Mouse (Mus musculus) heart, embryonic 16.5 days (tissue): Measurements from ENCODE around the gene Sipa1l1. TPM values are rescaled to one million over a fixed set of nuclear protein-coding genes. Genes with fewer than 3 reads are reported as not detected.

Experiments used
- ATAC-seq: fragments of 200-750 bp; cut with Nextera tagmentation; replicated peaks from 2 replicates; pipeline ENCODE4 v1.8.0; 2017; ENCODE audit warnings: moderate number of reproducible peaks; ENCODE audit not compliant: insufficient read depth, low FRiP score; ENCODE audit errors: extremely low read depth
- H3K27ac ChIP-seq: fragments of 300-500 bp; sonication (generic); 2 replicates; pipeline ENCODE4 v1.5.1; 2014; ENCODE audit warnings: mild to moderate bottlenecking, low read length, control low read depth, moderate library complexity
- H3K27me3 ChIP-seq: fragments of 300-500 bp; sonication (generic); 2 replicates; pipeline ENCODE4 v1.6.1; 2014; ENCODE audit warnings: low read length, mixed read lengths; ENCODE audit not compliant: control insufficient read depth, insufficient read depth
- H3K36me3 ChIP-seq: fragments of 300-500 bp; sonication (generic); 2 replicates; pipeline ENCODE4 v1.6.1; 2014; ENCODE audit not compliant: control insufficient read depth, insufficient read depth
- H3K4me1 ChIP-seq: fragments of 300-500 bp; sonication (generic); 2 replicates; pipeline ENCODE4 v1.6.1; 2014; ENCODE audit warnings: low read length, mixed read lengths; ENCODE audit not compliant: control insufficient read depth, insufficient read depth
- H3K4me2 ChIP-seq: fragments of 300-500 bp; sonication (generic); 2 replicates; pipeline ENCODE4 v1.6.1; 2014; ENCODE audit warnings: low read depth, mild to moderate bottlenecking, control low read depth, low read length
- H3K4me3 ChIP-seq: fragments of 300-500 bp; sonication (generic); 2 replicates; pipeline ENCODE4 v1.5.1; 2014; ENCODE audit warnings: mild to moderate bottlenecking, control low read depth, low read length
- H3K9ac ChIP-seq: fragments of 300-500 bp; sonication (generic); 2 replicates; pipeline ENCODE4 v1.6.1; 2014; ENCODE audit warnings: low read length, control low read depth
- H3K9me3 ChIP-seq: fragments of 300-500 bp; sonication (generic); replicated peaks from 2 replicates; pipeline ENCODE4 v1.6.1; 2016; ENCODE audit warnings: low read length; ENCODE audit not compliant: control insufficient read depth
- WGBS: fragments of 180-500 bp; shearing (Covaris S2); extraction: QIAGEN DNeasy Blood & Tissue Kit; methylation state at CpG from one replicate; pipeline ENCODE4 v1.1.7; 2014; 5-methylcytosine and 5-hydroxymethylcytosine counted together
- polyA plus RNA-seq: library from polyadenylated mRNA; unstranded; fragments of >200 nt; fragmentation: Nextera tagmentation; extraction: Ambion mirVana; gene quantifications from 2 replicates; pipeline ENCODE4 v1.2.1, GENCODE M21; 2015

Gene Sipa1l1
- polyA plus RNA-seq, 1 experiment from 2014 or later, result 19.8 TPM

DNA sequence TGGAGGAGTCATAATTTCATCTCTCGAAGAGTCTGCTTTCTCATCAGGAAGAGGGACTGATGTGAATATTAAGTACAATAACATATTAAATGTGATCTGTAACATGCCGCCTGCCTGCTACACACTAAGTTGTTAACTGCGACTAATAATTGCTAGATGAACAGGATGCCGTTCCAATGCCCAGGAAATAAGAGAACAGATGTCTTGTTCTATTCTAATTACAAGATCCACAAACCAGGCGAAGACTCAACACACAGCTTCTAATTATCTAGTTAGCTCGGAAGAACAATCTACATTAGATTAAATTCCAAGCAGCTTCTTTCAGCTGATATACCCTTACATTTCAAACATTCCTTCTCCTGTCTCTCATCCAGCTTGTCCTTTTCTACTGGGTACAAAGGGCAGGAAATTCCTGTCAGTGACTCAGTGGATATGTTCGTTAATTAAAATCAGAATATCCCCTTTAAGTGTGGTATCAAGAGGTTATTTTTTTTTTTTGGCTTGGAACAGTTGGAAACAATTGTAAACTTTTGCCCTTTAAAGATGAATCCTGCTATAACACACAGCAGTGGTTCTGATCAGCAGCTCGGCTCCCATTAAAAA, 20.7 kb upstream of the Sipa1l1 start:
- Histone ChIP-seq H3K4me3 (no peak overlapping the region), H3K4me2 (no peak overlapping the region), H3K27me3 (no peaks in the 10 kb centered on the region), H3K36me3 (no peaks in the 10 kb centered on the region), H3K4me1 (no peaks in the 10 kb centered on the region), H3K9me3 (no peaks in the 10 kb centered on the region), H3K9ac (no peak overlapping the region), H3K27ac (no peak overlapping the region)
- ATAC-seq, result no peak
- 60% methylated on average over 8 of the region's 8 CpGs for WGBS

DNA sequence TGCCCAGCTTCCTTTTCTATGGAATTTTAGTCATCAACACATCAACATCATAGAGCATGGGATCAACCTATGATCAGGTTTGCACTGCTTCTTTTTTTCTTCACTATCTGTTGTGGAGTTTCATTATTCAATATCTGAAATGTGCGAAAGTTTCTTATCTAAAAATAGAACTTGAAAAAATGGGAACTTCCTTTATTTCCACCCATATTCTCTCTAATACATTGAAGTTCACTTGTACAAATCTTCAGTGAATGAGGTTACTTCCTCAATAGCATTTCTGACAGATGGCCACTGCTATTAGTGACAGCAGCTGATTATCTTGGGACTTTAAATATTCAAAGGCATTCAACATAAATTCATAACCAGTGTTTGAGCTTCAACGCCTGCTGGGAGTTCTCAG, 18.1 kb upstream of the Sipa1l1 start:
- Histone ChIP-seq H3K4me3 (no peak overlapping the region), H3K27me3 (no peaks in the 10 kb centered on the region), H3K36me3 (no peaks in the 10 kb centered on the region), H3K27ac (no peak overlapping the region), H3K9me3 (no peaks in the 10 kb centered on the region), H3K4me1 (no peaks in the 10 kb centered on the region), H3K9ac (no peak overlapping the region), H3K4me2 (no peak overlapping the region)
- no peak for ATAC-seq
- WGBS, result 61% methylated on average over 2 of the region's 2 CpGs

DNA sequence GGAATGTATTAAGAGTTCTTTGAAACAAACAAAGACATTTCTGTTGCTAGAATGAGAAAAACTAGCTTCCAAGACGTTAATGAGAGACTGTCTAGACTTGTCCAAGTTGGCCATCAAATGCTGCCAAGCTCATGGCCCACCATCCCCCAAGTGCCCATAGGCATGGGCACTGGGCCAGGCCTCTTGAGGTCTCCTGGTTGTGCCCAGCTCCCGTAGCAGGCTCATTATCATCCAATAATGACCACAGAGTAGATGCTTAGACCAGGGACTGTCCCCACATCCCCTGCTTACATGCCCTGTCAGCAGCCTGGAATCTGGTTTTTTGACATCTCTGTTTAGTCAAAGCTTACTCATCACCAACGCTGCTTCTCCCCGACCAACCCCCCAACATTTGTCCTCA, 14.6 kb upstream of the Sipa1l1 start:
- Histone ChIP-seq H3K4me1 (no peaks in the 10 kb centered on the region), H3K9me3 (0 out of 2 replicates have a peak, but pooled peaks cover 3% of the 10 kb centered on the region), H3K36me3 (no peaks in the 10 kb centered on the region), H3K4me2 (no peak overlapping the region), H3K9ac (no peak overlapping the region), H3K27ac (no peak overlapping the region), H3K27me3 (no peaks in the 10 kb centered on the region), H3K4me3 (no peak overlapping the region)
- ATAC-seq, result no peak
- 80% methylated on average over 4 of the region's 4 CpGs for WGBS

DNA sequence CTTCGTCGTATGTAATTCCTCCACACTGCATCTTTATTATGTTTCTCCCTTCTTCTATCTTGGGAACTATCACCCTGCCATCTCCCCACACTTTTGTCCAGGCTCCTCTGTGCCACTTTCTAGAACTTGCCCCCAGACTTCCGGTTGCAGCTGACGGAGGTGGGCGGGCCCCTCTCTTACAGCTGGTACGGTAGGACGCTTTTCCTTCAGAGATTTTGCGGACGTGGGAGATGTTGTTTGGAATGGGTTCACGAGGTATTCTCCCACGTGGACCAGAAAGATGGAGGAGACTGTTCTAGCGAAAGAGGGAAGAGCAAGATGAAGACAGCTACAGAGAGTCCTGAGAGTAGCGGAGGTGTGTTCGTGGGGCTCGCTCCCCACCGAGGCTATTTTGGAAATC, 10.6 kb upstream of the Sipa1l1 start:
- H3K9ac ChIP-seq, result no peak overlapping the region
- no peak overlapping the region for H3K4me3 ChIP-seq
- no peaks in the 10 kb centered on the region for H3K4me1 ChIP-seq
- 0 out of 2 replicates have a peak, but pooled peaks cover 3% of the 10 kb centered on the region for H3K9me3 ChIP-seq
- no peaks in the 10 kb centered on the region for H3K27me3 ChIP-seq
- WGBS, result 92% methylated on average over 16 of the region's 16 CpGs
- H3K4me2 ChIP-seq, result no peak overlapping the region
- ATAC-seq, result no peak
- no peak overlapping the region for H3K27ac ChIP-seq
- H3K36me3 ChIP-seq, result no peaks in the 10 kb centered on the region

DNA sequence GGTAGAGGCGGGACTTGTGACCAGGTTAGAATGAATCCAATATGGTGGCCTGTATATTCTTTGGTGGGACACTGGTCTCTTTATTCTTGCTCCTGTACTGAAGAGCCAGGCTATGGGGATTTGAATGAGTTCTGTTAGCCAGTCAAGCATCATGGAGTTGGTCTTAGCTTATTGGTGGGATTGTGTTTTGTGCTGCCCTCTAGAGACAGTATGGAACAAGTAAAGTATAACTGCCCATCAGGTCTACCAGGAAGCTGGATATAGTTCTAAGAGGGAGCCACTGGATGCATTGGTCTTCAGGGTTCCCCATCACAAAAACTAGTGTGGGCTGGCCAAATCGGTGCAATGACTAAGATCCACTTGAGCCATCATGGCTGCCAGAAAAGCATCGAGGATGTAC, 9.7 kb upstream of the Sipa1l1 start:
- Histone ChIP-seq H3K36me3 (no peaks in the 10 kb centered on the region), H3K27me3 (no peaks in the 10 kb centered on the region), H3K9me3 (0 out of 2 replicates have a peak, but pooled peaks cover 3% of the 10 kb centered on the region), H3K4me2 (no peak overlapping the region), H3K4me3 (no peak overlapping the region), H3K27ac (no peak overlapping the region), H3K4me1 (no peaks in the 10 kb centered on the region), H3K9ac (no peak overlapping the region)
- WGBS, result 93% methylated on average over 3 of the region's 3 CpGs
- ATAC-seq, result no peak

DNA sequence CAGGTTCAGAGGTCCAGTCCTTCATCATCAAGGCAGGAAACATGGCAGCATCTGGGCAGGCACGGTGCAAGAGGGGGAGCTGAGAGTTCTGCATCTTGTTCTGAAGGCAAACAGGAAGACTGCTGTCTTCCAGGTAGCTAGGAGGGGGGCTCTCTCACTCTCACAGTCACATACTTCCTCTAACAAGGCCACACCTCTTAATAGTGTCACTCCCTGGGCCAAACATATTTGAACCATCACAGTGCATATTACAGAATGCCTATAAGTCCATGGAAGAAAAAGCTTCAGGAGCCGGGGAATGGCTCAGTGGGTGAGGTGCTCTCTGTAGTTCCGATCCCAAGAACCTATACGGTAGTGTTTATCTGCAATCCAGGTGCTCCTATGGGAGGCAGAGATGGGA, 3.5 kb upstream of the Sipa1l1 start:
- H3K36me3 ChIP-seq, result no peaks in the 10 kb centered on the region
- H3K27me3 ChIP-seq, result no peaks in the 10 kb centered on the region
- no peak overlapping the region for H3K9ac ChIP-seq
- peaks cover 6% of the 10 kb centered on the region for H3K4me1 ChIP-seq
- ATAC-seq, result no peak
- no peak overlapping the region for H3K4me3 ChIP-seq
- no peak overlapping the region for H3K4me2 ChIP-seq
- H3K9me3 ChIP-seq, result no peaks in the 10 kb centered on the region
- 71% methylated on average over 4 of the region's 4 CpGs for WGBS
- no peak overlapping the region for H3K27ac ChIP-seq

DNA sequence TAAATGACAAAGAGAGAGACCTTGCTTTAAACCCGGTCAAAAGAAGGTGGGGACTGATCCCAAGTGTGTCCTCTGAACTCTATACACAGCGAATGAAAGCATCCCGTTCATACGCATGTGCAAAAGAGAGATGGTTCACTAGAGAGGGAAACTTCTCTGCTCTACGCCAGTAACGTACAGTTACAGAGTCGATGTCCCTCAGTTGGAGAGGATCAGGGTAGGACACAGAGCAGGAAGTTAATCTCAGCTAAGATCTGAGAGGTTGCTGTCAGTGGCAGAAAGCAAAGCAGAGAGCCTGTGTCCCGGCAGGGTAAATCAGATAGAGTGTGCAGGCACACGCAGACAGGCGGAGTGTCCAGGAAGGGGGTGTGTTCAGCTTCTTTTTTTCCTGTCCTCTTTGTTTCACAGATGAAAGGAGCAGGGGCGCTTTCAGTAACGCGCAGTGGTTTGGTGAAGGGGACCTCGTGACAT, 3.0 kb upstream of the Sipa1l1 start:
- Histone ChIP-seq H3K36me3 (no peaks in the 10 kb centered on the region), H3K27me3 (no peaks in the 10 kb centered on the region), H3K4me1 (peaks cover 11% of the 10 kb centered on the region), H3K27ac (no peak overlapping the region), H3K4me3 (no peak overlapping the region), H3K4me2 (peak overlapping the region; percentile 35), H3K9me3 (no peaks in the 10 kb centered on the region), H3K9ac (no peak overlapping the region)
- no peak for ATAC-seq
- WGBS, result 36% methylated on average over 14 of the region's 14 CpGs

DNA sequence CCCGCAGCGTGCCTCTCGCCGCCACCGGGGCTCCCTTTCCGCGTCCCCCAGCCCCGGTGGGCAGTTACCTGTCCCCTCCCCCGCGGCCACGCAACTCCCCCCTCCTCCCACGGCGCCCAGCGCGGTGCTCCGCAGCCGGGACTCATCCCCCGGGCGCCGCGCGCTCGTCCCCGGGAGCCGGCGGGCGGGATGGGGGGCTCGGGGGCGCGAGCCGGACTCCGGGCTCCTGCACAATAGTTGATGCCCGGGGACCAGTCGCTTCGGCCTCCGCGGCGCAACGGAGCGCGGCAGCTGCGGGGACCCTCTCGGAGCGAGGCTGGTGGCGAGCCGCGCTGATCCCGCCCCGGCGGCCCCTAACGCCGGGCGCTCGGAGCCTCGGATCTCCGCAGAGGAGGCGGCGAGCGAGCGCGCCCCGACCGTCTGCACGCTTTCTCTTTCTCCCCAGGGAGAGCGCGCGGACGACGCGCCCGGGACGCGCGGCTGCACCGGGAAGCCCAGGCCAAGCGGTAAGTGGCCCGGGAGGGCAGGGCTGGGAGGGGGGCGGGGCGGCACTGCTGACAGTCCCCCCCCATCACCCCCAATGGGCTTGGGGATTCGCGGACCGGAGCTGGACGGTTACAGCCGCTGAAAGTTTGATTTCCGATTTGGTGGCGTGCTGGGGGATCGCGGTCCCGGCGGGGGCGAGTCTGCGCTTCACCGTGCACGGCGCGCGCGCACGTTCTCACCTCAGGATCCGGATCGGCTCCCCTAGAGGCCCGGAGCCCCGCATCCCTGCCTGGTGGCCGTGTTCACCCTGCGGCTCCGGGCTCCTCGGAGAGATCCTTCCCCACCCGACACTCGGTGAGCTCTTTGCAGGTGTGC, 681 bp downstream of the Sipa1l1 start:
- under 1% methylated on average over 83 of the region's 109 CpGs for WGBS
- Histone ChIP-seq H3K4me3 (peak overlapping the region; percentile 93), H3K4me2 (peak overlapping the region; percentile 98), H3K4me1 (peaks cover 24% of the 10 kb centered on the region), H3K36me3 (no peaks in the 10 kb centered on the region), H3K27ac (peak overlapping the region; percentile 94), H3K27me3 (no peaks in the 10 kb centered on the region), H3K9me3 (no peaks in the 10 kb centered on the region), H3K9ac (peak overlapping the region; percentile 96)
- ATAC-seq, result peak; percentile 53
